ENCODE assay signal across 14 mouse cellular contexts in genomic region chr16:36877316-36877715, GRCm38 (mm10). TPM values are rescaled to one million over a fixed set of nuclear protein-coding genes. Genes with fewer than 3 reads are reported as not detected.
DNase-seq lines count a peak whose midpoint lies in the region; ATAC-seq lines count a peak whose summit lies in the region.
"Had no signal": no experiment of that assay in that cellular context is flagged by ENCODE, and none has a peak within 500 bp of the region (broad histone marks: within the 10 kb centered on the region; RNA-seq: fewer than 3 reads in every experiment).

No protein-coding gene starts in this region.

- no peak overlapping the region for H3K4me2 ChIP-seq in liver, embryonic 12.5 days
- H3K4me2 ChIP-seq: embryonic facial prominence, embryonic 13.5 days; hindbrain, embryonic 15.5 days had no signal

- intact Hi-C loops in left cerebral cortex, postnatal 10 days (cut with DNase I): no loop called here

- no peak overlapping the region for H3K9ac ChIP-seq in liver, embryonic 12.5 days
- H3K9ac ChIP-seq: embryonic facial prominence, embryonic 13.5 days; hindbrain, embryonic 15.5 days had no signal

- ATAC-seq in liver, embryonic 12.5 days: no peak

- 67% methylated on average over 5 of the region's 5 CpGs for WGBS in liver, embryonic 12.5 days (ENCODE audit: insufficient replicate concordance)

- peaks cover 42% of the 10 kb centered on the region for H3K4me1 ChIP-seq in liver, embryonic 12.5 days

- no peaks in the 10 kb centered on the region for H3K27me3 ChIP-seq in liver, embryonic 12.5 days (replicated peaks)
- H3K27me3 ChIP-seq: embryonic facial prominence, embryonic 13.5 days; hindbrain, embryonic 15.5 days had no signal

- no peaks in the 10 kb centered on the region for H3K9me3 ChIP-seq in liver, embryonic 12.5 days (replicated peaks)
- H3K9me3 ChIP-seq: embryonic facial prominence, embryonic 13.5 days; hindbrain, embryonic 15.5 days had no signal

- peaks cover 1% of the 10 kb centered on the region for H3K36me3 ChIP-seq in liver, embryonic 12.5 days

- H3K27ac ChIP-seq in liver, embryonic 12.5 days: no peak overlapping the region
- H3K27ac ChIP-seq: embryonic facial prominence, embryonic 13.5 days; hindbrain, embryonic 15.5 days had no signal

- peak; percentile 27 for DNase-seq in adrenal gland, postnatal 14 days
- no peak for DNase-seq in adrenal gland, adult 18-20 months (ENCODE audit: low spot score in 2 of 2)
- peak; percentile 38 for DNase-seq in liver
- peak; percentile 34 for DNase-seq in NIH3T3 (ENCODE audit: low read depth)
- DNase-seq in naive thymus-derived CD4-positive, alpha-beta T cell, adult 2 months (ENCODE audit: low read depth): peak; percentile 59
- no peak for DNase-seq in left cerebral cortex, postnatal 10 days (ENCODE audit: extremely low spot score in 1 of 2, low spot score in 2 of 2)
- DNase-seq in urinary bladder, postnatal 4 days (ENCODE audit: low spot score in 2 of 2): no peak
- DNase-seq: adrenal gland, adult 2 months; cerebellum, adult 18-20 months; right cerebral cortex, postnatal 14 days had no signal

- H3K4me3 ChIP-seq in liver, embryonic 12.5 days: no peak overlapping the region
- H3K4me3 ChIP-seq: embryonic facial prominence, embryonic 13.5 days; hindbrain, embryonic 15.5 days had no signal

RNA-seq across cellular contexts. Expression of gene Golgb1, which starts 2.4 kb away (rescaled TPM):
- 59.7 and 63.3 TPM in 2 replicates for total RNA-seq in adrenal gland, postnatal 14 days (2021)
- total RNA-seq in adrenal gland, adult 18-20 months (2021): 10 to 100 TPM; 59.5 to 80.9 TPM
- polyA plus RNA-seq in liver, embryonic 12.5 days (2016; fragmentation: Nextera tagmentation; extraction: Ambion mirVana): 31.4 and 36.3 TPM in 2 replicates
- 10 to 100 TPM; 50.3 to 60.5 TPM for total RNA-seq in left cerebral cortex, postnatal 10 days (2021)

RNA-seq across cellular contexts. Expression of gene Eaf2, which starts 2.5 kb away (rescaled TPM):
- total RNA-seq in adrenal gland, postnatal 14 days (2021): 2.1 and 2.4 TPM in 2 replicates
- total RNA-seq in adrenal gland, adult 18-20 months (2021): 1 to 10 TPM; 2.0 to 2.8 TPM
- polyA plus RNA-seq in liver, embryonic 12.5 days (2016; fragmentation: Nextera tagmentation; extraction: Ambion mirVana): 0.35 and 0.39 TPM in 2 replicates
- total RNA-seq in left cerebral cortex, postnatal 10 days (2021): 1 to 10 TPM; 1.1 TPM
- polyA plus RNA-seq: adrenal gland, adult 2 months had no signal

RNA-seq across cellular contexts. Expression of gene Iqcb1, which starts 49.1 kb away (rescaled TPM):
- total RNA-seq in adrenal gland, postnatal 14 days (2021): 15.3 and 17.5 TPM in 2 replicates
- 10 to 100 TPM; 16.2 to 20.3 TPM for total RNA-seq in adrenal gland, adult 18-20 months (2021)
- 16.6 and 17.4 TPM in 2 replicates for polyA plus RNA-seq in liver, embryonic 12.5 days (2016; fragmentation: Nextera tagmentation; extraction: Ambion mirVana)
- total RNA-seq in left cerebral cortex, postnatal 10 days (2021): 10 to 100 TPM; 35.4 to 40.0 TPM

RNA-seq across cellular contexts. Expression of gene Hcls1, which starts 57.5 kb away (rescaled TPM):
- total RNA-seq in adrenal gland, postnatal 14 days (2021): 12.2 and 27.7 TPM in 2 replicates
- 10 to 100 TPM; 11.0 to 15.0 TPM for total RNA-seq in adrenal gland, adult 18-20 months (2021)
- 12.5 and 13.1 TPM in 2 replicates for polyA plus RNA-seq in liver, embryonic 12.5 days (2016; fragmentation: Nextera tagmentation; extraction: Ambion mirVana)
- 1 to 10 TPM; 4.0 to 4.4 TPM for total RNA-seq in left cerebral cortex, postnatal 10 days (2021)
- polyA plus RNA-seq: C2C12 had no signal

Comparison
In these comparisons a context has a peak if more than half of its experiments do, and no peak if none do; other contexts are left out.
1. DNase-seq: peak in adrenal gland, postnatal 14 days (single experiment), liver (single experiment), NIH3T3 (single experiment) and naive thymus-derived CD4-positive, alpha-beta T cell, adult 2 months (single experiment); none in adrenal gland, adult 18-20 months (0 of 2), left cerebral cortex, postnatal 10 days (0 of 2) and urinary bladder, postnatal 4 days (0 of 2).